Mouse (Mus musculus) C2C12 (cell line): ENCODE results near the gene Rsad1.

Source experiments
- CTCF ChIP-seq: IDR thresholded peaks from one replicate; pipeline ENCODE4 v1.5.1; 2011; ENCODE audit not compliant: control insufficient read depth, insufficient read depth, insufficient read length
- MYOD1 ChIP-seq: IDR thresholded peaks from one replicate; pipeline ENCODE4 v1.6.1; 2011; ENCODE audit warnings: low read depth; ENCODE audit not compliant: control insufficient read depth, insufficient read length

DNA sequence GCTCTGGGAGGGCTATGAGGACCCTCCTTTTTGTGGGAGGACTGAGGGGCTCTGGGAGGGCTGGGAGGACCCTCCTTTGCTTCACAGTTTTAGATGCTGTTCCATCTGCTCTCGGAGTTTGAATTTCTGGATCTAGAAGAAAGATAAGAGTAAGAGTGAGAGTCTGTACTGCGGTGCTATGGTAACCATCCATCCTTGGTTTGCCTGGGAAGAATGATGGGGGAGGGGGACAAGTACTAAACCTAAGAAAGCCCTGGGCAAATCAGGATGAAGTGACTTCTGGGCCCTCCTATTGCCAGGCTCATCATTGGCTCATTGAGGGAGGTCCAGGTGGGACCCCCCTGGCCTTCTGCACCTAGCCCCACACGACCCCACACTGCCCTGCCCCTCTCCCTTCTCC is 9.2 kb upstream of the Rsad1 start:
- TF ChIP-seq MYOD1 (no peak), CTCF (no peak)
